Mouse (Mus musculus): ENCODE measurements around the gene Gm11214.

The Gm11214 gene

GRCm38 (mm10) chr4:63663279-63663678, at the start of gene Gm11214:
Gene Gm11214 (minus strand): TSS chr4:63663379.
- in situ Hi-C loops (cut with MboI; ENCODE audit: unreplicated experiment in 2 of 2): no loop called here

DNA sequence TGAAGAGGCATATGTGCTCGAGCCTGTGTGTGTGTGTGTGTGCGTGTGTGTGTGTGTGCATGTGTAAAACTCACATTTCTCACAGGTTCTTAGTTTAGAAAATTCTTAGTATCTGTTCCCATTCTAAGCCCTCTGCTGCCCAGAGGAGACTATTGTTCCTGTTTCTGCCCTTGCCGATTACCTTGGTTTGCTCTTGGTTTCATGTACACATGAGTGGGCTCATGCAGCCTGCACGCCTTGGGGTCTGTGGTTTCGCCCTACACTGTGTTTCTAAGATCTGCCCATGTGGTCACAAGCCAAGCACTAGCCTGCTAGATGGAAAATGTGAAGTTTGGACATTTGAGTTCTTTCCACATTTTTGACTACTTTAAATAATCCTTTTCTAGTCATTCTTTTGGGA, 48.7 kb upstream of the Gm11214 start:
- in situ Hi-C loops (cut with MboI; ENCODE audit: unreplicated experiment in 2 of 2): no loop called here

DNA sequence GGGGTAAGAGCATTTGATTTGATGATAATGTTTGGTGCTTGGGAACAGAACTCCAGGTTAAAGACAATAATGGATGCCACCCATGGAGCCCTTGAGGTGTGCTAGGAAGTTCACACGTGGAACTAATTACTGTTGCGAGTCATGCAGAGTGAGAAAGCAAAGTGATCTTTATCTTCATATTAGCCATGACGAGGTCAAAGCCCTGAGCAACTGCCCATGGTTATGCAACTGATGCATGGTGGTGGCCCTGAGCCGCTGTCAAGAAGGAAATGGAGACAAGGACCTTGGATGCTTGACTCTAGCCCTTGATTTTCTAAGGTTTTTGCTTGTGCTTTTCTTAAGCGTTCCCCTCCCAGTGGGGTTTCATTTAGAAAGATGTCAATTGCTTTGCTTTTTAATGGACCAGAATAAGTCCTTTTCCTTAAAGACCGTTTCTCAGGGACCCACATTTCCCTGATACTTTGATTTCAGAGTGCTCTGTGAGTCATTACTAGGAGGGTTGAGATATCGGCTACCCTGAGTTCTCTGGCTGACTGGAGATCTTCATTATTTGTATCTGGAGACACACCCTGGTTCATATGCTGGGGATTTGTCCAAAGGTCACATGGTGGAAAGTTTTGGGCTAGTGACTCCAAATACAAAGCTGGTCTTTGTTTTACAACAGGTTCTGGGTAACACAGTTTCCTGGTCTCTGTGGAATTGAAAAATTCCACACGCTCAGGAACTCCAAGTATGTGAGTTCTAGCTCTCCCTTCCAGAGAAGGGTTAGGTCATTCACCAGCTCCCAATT, 47.4 kb upstream of the Gm11214 start:
- in situ Hi-C loops (cut with MboI; ENCODE audit: unreplicated experiment in 2 of 2): no loop called here

DNA sequence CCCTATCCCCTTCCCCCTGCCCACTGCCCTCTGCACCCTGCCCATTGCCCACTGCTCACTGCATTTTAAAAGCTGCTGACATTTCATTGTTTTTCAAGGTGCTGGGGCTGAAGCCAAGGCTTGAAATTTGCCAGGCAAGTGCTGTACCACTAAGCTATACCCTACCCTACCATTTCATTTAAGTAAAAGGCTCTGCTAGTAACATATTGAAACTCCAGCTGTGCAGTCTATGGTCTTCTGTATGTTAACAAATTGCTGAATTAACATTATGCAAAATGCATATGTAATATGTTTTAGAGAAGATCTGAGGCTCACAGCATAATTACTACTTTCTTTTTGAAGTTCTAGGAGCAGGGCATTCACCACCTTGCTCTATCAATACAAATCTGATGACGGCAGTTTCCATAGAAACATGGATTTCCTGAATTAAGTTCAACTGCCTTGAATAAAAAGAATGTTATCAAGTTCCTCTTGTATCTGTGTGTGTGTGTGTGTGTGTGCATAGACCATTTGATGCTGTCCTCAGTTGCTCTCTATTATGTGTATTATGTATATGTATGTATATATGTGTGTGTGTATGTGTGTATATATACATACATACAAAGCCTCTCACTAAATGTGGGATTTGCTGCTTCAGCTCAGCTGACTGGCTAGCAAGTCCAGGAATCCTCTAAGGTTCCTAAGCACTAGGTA, 43.2 kb upstream of the Gm11214 start:
- in situ Hi-C loops (cut with MboI; ENCODE audit: unreplicated experiment in 2 of 2): no loop called here

- in situ Hi-C loops (cut with MboI; ENCODE audit: unreplicated experiment in 2 of 2): no loop called here
Observed at GRCm38 (mm10) chr4:63704232-63704631, 41.1 kb upstream of the Gm11214 start.

DNA sequence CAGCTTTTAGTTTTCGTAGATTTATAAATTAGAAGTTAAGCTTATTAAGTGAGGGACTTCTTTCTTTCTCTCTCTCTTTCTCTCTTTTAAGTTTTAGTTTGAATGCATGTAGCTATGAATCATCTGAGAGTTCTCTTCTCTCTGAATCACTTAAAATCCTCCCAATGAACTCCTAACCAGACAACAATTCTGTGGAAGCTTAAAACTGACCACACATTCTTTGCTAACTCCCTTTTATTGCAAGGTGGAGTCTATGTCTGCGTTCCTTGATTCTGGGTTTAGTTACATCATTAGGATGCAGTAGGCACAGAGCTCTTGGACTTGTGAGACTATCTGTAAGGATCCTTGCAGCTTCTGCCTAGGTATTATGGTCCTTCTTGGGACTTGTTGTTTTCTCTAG, 40.5 kb upstream of the Gm11214 start:
- in situ Hi-C loops (cut with MboI; ENCODE audit: unreplicated experiment in 2 of 2): no loop called here

DNA sequence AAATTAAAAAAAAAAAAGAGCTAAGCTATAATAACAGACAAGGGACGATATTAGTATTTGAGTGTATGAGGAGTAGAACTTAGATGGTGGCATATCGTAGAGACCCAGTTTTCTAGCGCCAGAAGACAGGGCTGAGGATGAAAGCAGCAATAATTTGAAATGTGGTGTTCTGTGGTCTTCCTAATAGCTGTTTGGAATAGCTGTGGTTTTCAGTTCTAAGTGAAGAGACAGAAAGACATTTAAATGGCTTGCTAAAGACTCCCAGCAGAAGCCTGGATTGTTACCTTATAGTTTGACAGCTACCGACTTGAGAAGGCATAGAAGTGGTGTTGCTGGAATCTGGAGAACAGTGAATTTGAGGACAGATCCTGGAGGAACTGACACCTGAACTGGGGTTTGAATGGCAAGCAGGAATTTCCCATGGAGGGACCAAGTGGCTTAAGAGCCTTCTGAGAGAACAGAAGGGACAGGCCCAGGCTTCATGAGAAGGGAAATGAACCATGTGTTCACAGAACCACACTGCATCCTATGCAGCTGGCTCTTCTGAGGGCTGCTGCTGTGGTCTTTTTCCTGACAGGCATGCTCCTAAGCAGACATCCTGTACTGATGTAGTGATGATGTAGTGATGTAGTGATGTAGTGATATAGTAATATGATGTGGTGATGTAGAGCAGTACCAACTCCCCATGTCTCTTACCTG, 39.0 kb upstream of the Gm11214 start:
- in situ Hi-C loops (cut with MboI; ENCODE audit: unreplicated experiment in 2 of 2): no loop called here

DNA sequence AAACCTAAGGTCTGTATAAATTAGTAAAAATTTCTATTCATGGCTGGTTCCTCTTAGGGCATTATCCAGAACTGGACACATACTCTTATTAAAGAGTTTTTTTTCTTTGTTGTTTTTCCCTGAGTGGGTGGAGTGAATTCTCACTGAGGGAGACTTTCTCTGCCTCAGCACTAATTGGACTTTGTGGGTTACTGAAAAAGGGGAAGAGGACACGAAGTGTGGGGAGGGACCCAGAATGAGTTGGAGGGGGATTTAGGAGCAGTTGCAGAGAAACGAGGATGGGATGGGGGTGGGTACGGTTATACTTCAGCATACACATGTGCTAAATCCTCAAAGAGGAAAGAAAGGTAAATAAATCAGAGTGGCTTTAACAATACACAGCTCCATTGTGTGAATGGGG, 36.6 kb upstream of the Gm11214 start:
- in situ Hi-C loops (cut with MboI; ENCODE audit: unreplicated experiment in 2 of 2): loop anchor here in 1 of 2 experiments (25.0 kb wide), 1 partner anchor 1888 kb away; no protein-coding TSS in a partner anchor

DNA sequence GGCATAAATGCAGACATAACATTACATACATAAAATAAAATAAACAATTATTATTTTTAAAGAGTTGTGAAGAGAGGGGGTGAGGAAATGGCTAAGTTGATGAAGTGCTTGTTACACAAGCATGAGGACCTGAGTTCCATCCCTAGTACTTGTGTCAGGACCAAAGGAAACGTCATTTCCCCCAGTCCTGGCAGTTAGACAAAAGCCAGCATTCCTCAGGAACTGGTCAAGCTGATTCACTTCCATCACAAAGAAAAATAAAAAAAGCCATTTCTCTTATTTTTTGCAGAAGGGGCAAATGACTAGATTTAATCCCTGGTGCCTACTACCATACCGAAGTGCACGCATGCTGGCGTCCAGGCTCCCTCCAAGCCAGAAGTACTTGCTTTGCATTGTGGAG, 33.7 kb upstream of the Gm11214 start:
- in situ Hi-C loops (cut with MboI; ENCODE audit: unreplicated experiment in 2 of 2): loop anchor here in 1 of 2 experiments (25.0 kb wide), 1 partner anchor 1890 kb away; no protein-coding TSS in a partner anchor

- in situ Hi-C loops (cut with MboI; ENCODE audit: unreplicated experiment in 2 of 2): loop anchor here in 1 of 2 experiments (25.0 kb wide), 1 partner anchor 1895 kb away; no protein-coding TSS in a partner anchor
Observed at GRCm38 (mm10) chr4:63692351-63692750, 29.2 kb upstream of the Gm11214 start.

DNA sequence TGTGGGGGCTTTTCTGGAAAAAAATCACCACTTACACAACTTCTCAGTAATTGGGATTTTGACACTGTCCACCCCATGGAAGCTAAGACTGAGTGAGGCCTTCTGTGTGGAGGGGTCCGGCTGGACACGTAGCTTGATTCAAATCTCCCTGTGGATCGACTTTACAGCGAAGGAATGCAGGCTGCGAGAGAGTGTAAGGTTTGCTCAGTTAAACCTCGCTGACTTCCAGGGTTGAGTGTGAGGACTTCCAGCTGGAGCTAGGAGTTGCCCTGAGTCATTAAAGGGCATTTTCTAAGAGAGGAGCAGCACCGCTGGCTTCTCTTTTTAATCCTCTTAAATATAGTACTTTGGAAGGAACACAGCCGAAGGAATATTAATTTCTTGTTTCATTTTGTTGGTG, 24.2 kb upstream of the Gm11214 start:
- in situ Hi-C loops (cut with MboI; ENCODE audit: unreplicated experiment in 2 of 2): loop anchor here in 1 of 2 experiments (5.0 to 25.0 kb wide), 3 partner anchors 263 to 1900 kb away; no protein-coding TSS in a partner anchor

DNA sequence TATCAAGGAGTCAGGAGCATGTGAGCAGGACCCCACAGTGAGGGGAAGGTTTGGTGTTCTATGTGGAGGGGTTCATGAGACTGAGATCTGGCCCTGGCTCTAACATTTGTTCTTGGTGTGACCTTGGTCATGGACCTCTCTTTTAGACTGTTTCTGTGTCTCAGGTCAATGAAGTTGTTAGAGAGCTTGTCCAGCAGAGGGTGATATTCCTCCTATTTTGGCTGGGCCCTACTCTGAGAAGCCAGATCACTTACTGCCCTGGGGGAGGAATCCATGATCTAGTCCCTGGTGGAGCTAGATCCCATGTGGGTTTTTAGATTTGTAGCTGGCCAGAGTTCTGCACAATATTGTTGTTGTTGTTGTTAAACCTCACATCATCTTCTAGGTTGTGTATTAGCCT, 23.0 kb upstream of the Gm11214 start:
- in situ Hi-C loops (cut with MboI; ENCODE audit: unreplicated experiment in 2 of 2): loop anchor here in 1 of 2 experiments (5.0 to 25.0 kb wide), 3 partner anchors 261 to 1901 kb away; no protein-coding TSS in a partner anchor

- in situ Hi-C loops (cut with MboI; ENCODE audit: unreplicated experiment in 2 of 2): loop anchor here in 1 of 2 experiments (5.0 to 25.0 kb wide), 3 partner anchors 260 to 1902 kb away; no protein-coding TSS in a partner anchor
Observed at GRCm38 (mm10) chr4:63685253-63685525, 22.0 kb upstream of the Gm11214 start.

- in situ Hi-C loops (cut with MboI; ENCODE audit: unreplicated experiment in 2 of 2): loop anchor here in 1 of 2 experiments (5.0 to 25.0 kb wide), 3 partner anchors 260 to 1903 kb away; no protein-coding TSS in a partner anchor
Observed at GRCm38 (mm10) chr4:63684412-63685252, 21.5 kb upstream of the Gm11214 start.

DNA sequence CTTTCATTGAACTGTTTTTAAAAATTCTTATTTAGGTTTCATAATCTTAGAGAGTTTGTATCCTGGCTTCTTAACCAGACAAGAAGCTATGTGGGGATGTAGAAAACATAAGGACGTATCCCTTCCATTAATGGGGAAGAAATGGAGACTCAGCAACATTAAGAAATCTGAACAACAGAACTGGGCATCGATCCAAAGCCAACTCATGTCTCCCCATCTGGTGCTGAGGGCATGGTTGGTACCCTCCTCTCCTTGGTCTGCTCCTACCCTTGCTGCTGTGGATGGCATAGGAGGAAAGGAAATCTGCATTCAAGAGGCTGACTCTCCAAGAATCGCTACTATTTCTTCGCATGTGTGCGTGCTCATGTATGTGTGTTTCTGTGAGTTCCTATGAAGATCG, 20.5 kb upstream of the Gm11214 start:
- in situ Hi-C loops (cut with MboI; ENCODE audit: unreplicated experiment in 2 of 2): loop anchor here in 1 of 2 experiments (10.0 to 25.0 kb wide), 2 partner anchors 259 to 1904 kb away; no protein-coding TSS in a partner anchor

DNA sequence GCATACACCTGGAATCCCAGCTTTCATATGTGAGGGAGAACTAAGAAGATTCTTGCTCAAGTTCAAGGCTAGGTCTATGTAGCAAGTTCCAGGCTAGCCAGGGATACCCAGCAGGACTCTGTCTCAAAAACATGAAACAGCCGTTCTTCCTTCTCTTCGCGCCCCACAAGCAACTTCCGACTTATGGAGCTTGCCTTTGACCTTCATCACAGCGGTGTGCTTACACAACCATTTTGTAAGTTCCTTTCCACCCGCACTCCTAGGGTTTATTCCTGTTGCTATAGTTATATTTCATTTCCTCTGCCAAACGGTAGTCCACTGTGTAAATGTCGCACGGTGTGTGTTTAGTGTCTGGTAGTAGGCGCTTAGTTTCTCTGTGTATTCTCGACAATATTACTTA, 19.9 kb upstream of the Gm11214 start:
- in situ Hi-C loops (cut with MboI; ENCODE audit: unreplicated experiment in 2 of 2): loop anchor here in 1 of 2 experiments (10.0 to 25.0 kb wide), 2 partner anchors 258 to 1904 kb away; no protein-coding TSS in a partner anchor

DNA sequence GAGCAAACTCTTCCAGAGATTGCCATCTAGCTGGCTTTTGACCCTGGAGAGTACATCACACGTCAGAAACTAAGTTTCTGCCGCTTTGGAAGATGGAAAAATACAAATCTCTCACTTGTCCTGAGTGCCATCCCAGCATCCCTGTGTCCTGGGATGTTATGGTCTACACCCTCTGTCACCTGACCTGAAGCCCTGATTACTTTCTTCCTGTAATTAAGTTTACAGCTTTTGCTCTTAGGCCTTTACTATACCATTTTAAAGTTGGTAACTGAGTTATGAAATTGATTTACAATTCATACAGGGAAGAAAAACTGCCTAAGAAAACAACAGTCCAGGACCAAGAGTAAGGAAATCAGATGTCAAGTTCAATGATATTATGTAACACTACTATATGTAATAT, 19.3 kb upstream of the Gm11214 start:
- in situ Hi-C loops (cut with MboI; ENCODE audit: unreplicated experiment in 2 of 2): loop anchor here in 1 of 2 experiments (10.0 to 25.0 kb wide), 2 partner anchors 258 to 1905 kb away; no protein-coding TSS in a partner anchor

DNA sequence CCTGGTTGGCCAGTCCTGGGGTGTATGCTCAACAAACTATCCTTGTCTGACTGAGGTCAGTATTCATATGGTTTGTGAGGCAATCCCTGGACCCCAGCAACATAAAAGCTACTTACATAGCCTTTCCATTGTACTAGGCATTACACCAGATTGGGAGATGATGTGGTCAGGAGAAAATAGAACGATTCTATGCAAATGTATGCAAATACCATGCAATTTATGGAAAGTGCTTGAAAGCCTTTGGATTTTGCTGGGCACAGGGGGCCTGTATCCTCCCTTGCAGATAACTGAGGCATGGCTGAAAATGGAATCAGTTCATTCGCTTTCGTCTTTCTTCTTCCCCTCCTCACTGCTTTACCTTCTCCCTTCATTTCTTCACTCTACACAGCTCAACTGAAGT, 18.4 kb upstream of the Gm11214 start:
- in situ Hi-C loops (cut with MboI; ENCODE audit: unreplicated experiment in 2 of 2): loop anchor here in 1 of 2 experiments (10.0 to 25.0 kb wide), 2 partner anchors 257 to 1906 kb away; no protein-coding TSS in a partner anchor

DNA sequence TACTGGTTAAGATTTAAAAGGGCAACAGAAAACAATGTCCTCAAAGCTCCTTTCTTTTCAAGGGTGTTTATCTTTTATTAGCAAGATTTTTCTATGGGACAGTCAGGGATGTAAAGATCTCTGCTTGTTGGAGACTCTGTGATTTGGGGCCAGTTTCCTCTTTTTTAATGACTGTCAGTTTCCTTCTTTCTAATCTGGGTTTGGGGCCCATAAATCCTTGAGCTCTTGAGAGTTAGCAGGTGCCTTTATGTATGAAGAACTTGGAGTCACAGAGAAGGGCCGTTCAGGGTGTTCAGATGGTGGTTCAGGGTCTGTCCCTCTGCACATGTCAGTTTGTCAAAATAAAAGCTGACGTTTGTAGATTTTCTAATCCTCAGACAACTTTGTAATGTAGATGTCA, 11.9 kb upstream of the Gm11214 start:
- in situ Hi-C loops (cut with MboI; ENCODE audit: unreplicated experiment in 2 of 2): loop anchor here in 1 of 2 experiments (10.0 to 25.0 kb wide), 2 partner anchors 160 to 1912 kb away; no protein-coding TSS in a partner anchor

GRCm38 (mm10) chr4:63668255-63668654, 5.1 kb upstream of the Gm11214 start:
- in situ Hi-C loops (cut with MboI; ENCODE audit: unreplicated experiment in 2 of 2): no loop called here
